Mouse (Mus musculus) testis, adult 2 months (tissue): ENCODE results near the gene Fgfbp3.

Source experiments
- CTCF ChIP-seq: fragments of 200-500 bp; IDR thresholded peaks from 2 replicates; pipeline ENCODE4 v1.5.1; 2012; ENCODE audit warnings: low read depth, mild to moderate bottlenecking, inconsistent platforms, low read length, moderate library complexity; ENCODE audit not compliant: control insufficient read depth, insufficient read depth, insufficient replicate concordance
- POLR2A ChIP-seq: fragments of 200-500 bp; IDR thresholded peaks from 2 replicates; pipeline ENCODE4 v1.6.1; 2012; ENCODE audit warnings: low read depth, mild to moderate bottlenecking, inconsistent platforms, low read length, moderate library complexity; ENCODE audit not compliant: control insufficient read depth

DNA sequence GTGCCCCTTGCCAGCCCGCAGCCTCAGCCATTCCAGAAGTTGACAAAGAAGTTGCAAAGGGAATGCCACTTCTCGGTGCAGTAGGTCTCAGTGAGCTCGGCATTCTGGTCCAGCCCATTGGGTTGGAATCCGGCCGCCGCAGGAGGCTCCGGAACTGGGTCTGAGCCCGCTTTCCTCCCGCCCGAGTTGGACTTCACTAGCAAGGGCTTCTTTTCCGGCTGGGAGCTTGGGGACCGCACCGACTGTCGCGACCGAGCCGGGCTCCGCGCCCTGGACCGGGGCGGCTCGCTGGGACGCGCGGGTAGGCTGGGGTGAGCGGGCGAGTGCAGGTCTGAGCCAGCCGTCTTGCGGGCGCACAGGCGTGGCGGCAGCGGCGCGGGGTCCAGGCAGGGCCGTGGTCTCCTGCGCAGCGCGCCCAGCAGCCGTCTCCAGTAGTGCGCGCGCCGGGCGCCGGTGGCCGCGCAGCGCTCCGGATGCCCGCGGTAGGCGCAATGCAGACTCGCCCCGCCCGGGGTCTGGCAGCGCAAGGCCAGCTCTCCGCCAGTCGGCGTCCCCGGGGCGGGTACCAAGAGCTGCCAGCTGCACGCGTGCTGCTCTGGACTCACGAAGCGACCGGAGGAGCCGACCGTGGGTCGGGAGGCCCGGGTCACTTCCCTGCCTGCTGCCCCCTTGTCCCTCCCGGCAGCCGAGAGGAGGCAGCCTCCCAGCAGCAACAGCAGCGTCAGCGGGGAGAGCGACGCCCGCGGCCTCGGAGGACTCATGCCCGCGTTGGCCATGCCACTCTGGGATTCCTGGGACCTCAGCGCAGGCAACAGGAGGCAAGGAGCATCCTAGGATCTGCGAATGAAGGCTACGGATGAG, 744 bp downstream of the Fgfbp3 start:
- TF ChIP-seq CTCF = peak; percentile 19; the same call in 1 of the 2 replicates
- TF ChIP-seq POLR2A = no peak
